Mouse (Mus musculus) heart, adult 8-10 months (tissue): Measurements from ENCODE around the gene Ehhadh. TPM values are rescaled to one million over a fixed set of nuclear protein-coding genes. Genes with fewer than 3 reads are reported as not detected.
"Not testable (repeated sequence)": the region's sequence is repeated elsewhere in the genome, so short reads cannot be mapped to it uniquely, and the experiment has no call there.

Experiments used
- DNase-seq: peaks from one replicate; pipeline ENCODE4 v3.0.0; 2022; ENCODE audit warnings: low spot score
- total RNA-seq, 4 experiments: library from RNA; stranded (reverse); gene quantifications; 2 replicates each; pipeline ENCODE4 v1.2.4; 2022

Ehhadh gene
- total RNA-seq, 4 experiments from 2014 or later, result 10.8 to 17.3 (median 14.3) TPM

DNA sequence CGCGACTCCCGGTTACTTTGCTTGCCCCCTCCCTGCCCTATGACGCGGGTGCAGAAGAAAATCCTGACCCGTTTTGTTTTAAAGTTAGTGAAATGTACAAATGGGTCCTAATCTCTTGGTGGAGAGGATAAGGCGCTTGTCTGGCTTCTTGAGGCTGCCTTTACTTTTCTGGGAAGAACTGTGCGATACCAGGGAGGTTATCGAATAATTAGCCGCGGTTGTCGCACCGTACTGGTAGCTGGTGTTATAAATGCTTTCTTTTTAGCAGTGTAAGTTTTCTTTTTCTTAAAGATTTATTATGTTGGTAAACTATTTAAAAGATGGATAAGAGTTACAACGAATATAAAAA lies 7.1 kb upstream of the Ehhadh start:
- no peak for DNase-seq

DNA sequence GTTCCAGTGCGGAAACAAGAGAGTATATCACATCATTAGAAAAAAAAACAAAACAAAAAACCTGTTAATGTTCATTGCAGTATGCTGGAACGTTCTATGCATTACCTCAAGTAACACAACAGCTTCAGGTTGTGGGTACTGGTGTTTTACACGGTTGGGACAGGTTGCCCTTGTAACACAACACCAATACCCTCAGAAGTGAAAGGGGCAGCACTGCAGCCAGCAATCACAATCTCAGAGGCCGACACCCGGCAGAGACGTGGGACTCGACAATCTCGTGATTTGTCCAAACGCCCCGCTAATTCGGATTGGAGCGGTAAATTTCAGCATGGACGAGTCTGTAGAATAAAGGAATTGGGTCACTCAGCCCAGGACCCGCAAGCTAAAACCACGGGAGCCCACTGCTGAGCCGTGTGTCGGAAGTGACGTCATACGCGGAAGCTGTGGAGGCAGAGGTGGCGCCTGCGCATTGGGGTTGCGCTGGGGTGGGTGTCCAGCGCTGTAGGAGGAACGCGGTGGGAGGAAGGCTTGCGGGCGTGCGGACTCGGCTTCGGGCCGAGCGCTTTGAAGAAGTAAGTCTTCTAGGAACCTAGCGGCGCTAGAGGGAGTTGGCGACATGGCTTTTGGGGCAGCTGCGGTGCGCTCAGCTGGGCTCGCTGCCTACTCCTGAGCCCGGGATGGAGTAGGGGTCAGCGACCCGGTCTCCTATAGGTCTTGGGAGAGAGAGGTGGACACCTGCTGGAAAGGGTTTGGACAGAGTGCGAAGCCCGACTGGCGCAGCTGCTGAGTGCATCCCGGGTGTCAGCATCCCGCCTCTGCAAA lies 6.5 kb upstream of the Ehhadh start, which contains the start of gene Map3k13:
TSS of gene Map3k13 (plus strand) at position 472 of the 822 bp plus-strand sequence.
- DNase-seq, result peak; percentile 95

DNA sequence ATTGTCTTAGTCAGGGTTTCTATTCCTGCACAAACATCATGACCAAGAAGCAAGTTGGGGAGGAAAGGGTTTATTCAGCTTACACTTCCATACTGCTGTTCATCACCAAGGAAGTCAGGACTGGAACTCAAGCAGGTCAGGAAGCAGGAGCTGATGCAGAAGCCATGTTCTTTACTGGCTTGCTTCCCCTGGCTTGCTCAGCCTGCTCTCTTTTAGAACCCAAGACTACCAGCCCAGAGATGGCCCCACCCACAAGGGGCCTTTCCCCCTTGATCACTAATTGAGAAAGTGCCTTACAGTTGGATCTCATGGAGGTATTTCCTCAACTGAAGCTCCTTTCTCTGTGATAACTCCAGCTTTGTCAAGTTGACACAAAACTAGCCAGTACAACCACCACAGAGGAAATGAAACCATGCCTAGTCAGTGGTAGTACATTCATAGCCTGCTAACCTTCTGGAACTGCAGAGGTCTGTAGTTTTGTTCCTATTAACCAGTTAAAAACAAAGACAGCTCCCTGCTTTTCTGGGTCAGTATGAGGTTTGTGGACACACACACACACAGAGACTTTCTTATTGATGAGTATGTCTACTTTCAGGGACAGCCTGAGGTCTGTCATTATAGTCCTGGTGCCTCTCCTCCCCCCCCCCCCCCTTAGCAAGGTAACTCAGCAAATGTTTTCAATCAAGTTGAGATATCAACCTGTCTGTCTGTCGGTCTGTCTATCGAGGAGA lies 5.6 kb upstream of the Ehhadh start:
- DNase-seq, result not testable (repeated sequence)

DNA sequence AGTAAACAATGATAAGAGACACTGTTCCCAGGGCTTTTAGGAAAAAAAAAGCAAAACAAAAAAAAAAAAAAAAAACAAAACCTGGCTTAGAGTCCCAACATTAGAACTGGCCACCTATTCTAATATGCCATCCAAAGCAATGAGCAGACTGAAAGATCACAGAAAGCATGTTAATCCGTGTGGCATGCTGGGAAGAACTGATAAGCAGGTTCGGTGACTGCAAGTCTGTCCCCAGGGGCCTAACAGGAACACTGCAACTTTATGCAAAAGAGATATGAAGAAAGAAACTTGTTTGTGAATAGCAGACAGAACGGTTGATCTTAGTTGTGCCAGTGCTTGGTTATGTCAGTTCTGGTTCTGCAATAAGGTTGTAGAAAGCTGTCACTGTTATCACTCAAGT lies 4.2 kb upstream of the Ehhadh start:
- no peak for DNase-seq

DNA sequence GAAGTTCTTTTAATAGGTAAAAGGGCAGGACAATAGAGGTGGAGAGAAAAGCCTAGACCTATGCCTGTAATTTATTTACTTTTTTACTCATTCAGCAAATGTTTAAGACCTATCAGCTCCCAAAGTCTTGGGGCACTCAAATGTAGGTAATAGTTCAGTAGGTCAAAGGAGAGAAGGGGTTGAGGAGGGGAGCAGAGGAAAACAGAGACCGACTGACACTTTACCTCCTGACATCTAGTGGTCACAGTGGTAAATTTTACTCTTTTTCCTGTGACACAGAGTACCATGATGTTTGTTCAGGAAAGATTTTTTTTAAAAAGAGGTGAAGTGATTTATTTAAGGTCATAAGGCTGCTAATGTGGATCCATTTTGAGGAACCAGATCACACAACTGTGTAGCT lies 2.9 kb upstream of the Ehhadh start:
- no peak for DNase-seq

GRCm38 (mm10) chr16:21789180-21789579 lies 1.6 kb upstream of the Ehhadh start:
- no peak for DNase-seq

DNA sequence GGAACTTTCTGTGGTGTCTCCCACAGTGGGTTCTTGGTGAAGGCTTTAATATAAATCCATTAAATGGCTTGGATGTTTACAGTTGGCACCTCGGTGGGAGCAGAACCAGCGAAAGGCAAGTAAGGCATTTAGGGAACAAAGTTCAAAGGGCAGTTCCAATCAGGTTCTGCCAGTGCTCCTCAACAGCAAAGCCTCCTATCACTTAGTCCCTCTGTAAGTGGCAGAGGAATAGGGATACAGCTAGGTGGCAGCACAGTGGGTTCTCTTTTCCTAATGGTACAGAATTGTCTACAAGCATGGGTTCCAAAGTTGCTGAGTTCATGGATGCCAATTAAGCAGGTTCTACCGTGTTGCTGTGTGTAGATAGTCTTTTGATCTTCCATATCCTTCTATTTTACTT lies 974 bp upstream of the Ehhadh start:
- no peak for DNase-seq

DNA sequence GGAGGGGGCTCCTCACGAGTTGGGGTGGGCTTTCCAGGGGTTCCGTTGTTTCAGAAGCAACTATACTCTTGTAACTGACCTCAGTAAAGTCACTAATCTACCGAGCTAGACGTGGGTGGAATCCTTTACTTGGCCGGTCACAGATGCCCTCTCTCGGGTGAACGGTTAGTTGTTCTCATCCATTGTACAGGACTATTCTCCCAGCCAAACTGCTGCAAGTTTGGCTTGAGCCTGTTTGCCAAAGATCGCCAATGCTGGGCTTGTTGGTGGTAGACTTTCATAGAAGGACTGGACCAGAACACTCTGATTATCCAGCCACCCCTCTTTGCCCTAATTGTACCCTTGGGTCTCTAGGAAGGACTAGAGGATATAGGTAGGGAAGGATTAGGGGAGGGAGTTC lies 1.3 kb downstream of the Ehhadh start:
- no peak for DNase-seq

- DNase-seq, result no peak
Measured at GRCm38 (mm10) chr16:21785000-21785399, 2.6 kb downstream of the Ehhadh start.

GRCm38 (mm10) chr16:21782807-21783206 lies 4.8 kb downstream of the Ehhadh start:
- no peak for DNase-seq

DNA sequence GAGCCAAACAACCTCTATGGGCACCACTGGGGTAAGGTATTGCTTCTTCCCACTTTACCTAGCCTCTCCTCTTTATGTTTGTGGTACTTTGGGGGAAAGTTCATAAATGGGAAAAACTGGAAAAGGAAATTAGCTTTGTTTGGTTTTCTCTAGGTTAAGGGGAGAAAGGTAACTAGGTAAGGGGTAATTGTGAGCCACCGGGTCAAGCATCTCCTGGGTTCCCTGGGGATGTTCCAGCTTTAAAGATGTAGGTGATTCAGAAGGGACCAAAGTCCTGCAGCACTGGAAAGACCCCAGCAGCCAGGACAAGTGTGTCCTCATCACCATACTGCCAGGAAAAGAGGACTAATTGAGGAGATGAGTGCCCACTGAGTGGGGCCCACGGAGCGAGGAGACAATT lies 5.7 kb downstream of the Ehhadh start:
- no peak for DNase-seq

GRCm38 (mm10) chr16:21781277-21781676 lies 6.3 kb downstream of the Ehhadh start:
- no peak for DNase-seq

DNA sequence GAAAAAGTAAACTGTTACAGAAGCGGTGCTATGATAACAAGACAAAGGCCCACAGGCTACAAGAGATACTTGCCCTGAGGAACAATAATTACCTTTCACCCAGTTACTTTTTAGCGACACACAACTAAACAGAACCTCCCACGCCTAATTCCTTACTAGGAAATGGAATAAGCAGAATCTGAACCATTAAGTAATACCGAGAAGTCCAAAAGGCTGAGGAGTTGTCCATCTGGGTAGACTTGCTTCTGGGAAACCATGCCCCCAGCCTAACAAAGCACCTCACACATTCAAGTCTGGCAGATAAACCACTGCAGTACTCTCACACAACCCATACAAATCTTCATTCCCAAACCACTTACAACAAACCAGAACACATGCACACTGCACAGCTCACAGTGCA lies 8.5 kb downstream of the Ehhadh start:
- no peak for DNase-seq

GRCm38 (mm10) chr16:21778293-21778866 lies 9.2 kb downstream of the Ehhadh start:
- DNase-seq, result no peak

DNA sequence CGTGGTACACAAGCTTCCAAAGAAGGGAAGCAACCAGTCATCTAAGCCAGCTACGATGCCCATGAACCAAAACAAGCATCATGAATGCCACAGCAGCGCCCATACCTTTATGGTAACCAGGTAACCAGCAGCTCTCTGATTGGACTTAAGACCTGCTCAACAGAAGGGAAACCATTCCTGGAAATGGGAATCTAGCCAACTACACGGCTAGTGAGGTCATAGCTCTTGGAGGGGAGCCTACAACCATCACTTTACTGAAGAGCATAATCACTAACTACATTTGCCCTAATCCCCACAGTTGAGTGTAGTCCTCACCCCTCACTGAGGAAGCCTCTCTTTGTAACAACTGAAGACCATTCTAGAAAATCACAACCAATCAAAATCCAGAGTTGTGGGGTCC lies 12.9 kb downstream of the Ehhadh start:
- DNase-seq, result no peak

- DNase-seq, result peak; percentile 23
Measured at GRCm38 (mm10) chr16:21769667-21770066, 17.9 kb downstream of the Ehhadh start.

DNA sequence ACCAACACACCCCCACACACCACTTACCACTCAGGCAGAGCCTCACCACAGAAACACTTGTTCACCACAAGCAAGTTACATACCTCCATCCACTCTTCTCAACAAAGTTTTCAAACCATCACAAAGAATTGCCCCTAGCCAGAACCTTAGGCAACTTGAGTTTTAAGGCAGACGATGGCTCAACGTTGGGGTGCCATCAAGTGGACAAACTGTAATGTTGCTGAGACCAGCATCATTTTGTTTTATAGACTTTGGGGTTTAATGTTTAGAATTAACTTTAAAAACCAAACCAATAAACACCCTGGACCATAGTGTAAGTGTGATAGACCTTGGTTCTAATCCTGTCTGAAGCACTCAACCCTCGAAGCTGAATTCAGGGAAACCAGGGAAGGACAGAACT lies 19.4 kb downstream of the Ehhadh start:
- no peak for DNase-seq

GRCm38 (mm10) chr16:21758447-21758846 lies 29.2 kb downstream of the Ehhadh start:
- no peak for DNase-seq

GRCm38 (mm10) chr16:21743401-21743800 lies 44.2 kb downstream of the Ehhadh start:
- DNase-seq, result peak; percentile 46

DNA sequence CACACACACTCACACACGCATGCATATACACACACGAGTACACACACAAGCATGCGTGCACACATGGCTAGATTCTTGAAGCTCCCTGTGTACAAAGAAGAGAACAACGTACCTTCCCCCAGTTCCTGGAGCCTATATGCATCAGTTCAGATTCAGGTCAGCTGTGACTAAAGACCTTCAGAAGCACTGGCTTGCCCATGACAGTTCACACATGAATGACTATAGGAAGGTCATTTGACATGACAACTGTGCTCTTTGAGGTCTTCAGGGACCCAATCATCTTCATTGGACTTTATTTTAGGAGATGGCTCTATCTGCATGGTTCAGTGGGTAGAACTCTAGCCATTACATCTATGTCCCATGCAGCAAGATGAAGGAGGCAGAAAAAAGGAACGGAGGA lies 44.7 kb downstream of the Ehhadh start:
- no peak for DNase-seq

- DNase-seq, result no peak
Measured at GRCm38 (mm10) chr16:21742191-21742870, 45.3 kb downstream of the Ehhadh start.

DNA sequence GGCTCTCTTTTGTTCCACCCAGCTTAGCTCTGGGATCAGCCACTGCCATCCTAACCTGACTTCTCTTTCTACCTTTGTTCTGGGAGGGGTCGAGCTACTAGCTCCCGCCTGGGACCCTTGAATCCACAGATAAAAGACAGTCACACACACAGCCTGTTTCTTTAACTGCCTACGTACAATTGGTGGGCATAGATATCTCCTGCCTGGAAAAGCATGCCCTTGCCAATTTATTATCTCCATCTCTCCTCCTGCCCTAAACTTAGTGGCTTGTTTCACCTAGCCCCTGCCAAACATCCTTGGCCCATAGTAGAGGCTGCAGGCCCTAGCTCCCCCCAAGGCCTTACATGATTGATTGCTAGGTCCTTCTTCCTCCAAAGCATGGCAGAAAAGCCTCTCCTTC lies 46.1 kb downstream of the Ehhadh start:
- no peak for DNase-seq
